Mouse (Mus musculus): Measurements from ENCODE around the gene Psmd1. TPM values are rescaled to one million over a fixed set of nuclear protein-coding genes. Genes with fewer than 3 reads are reported as not detected.
A peak's percentile ranks its signal among the peaks of the same experiment; 100 is the strongest.

Gene Psmd1
- total RNA-seq, 2 experiments from 2014 or later: 111 to 140 TPM

GRCm38 (mm10) chr1:86045848-86046805 is 18.1 kb upstream of the Psmd1 start, which contains the start of gene 2810459M11Rik:
Gene 2810459M11Rik (plus strand): TSS chr1:86045863.
- TF ChIP-seq CTCF (IDR thresholded peaks at IDR 0.05): peak; percentile 5; the same call in 1 of the 2 replicates
- peak within 1 kb of the TSS; percentile 77 for H3K4me3 ChIP-seq
- peak; percentile 54 for DNase-seq
- H3K27ac ChIP-seq: no peak within 1 kb of the TSS
- intact Hi-C loops (cut with DNase I): no loop called here

- DNase-seq: no peak
- no peak for TF ChIP-seq CTCF (IDR thresholded peaks at IDR 0.05)
- Histone ChIP-seq H3K27ac (no peak overlapping the region), H3K4me3 (peak overlapping the region; percentile 77)
- intact Hi-C loops (cut with DNase I): no loop called here
These were observed 17.2 kb upstream of the Psmd1 start for GRCm38 (mm10) chr1:86046833-86047563.

- no peak for TF ChIP-seq CTCF (IDR thresholded peaks at IDR 0.05)
- Histone ChIP-seq H3K27ac (no peak overlapping the region), H3K4me3 (no peak overlapping the region)
- intact Hi-C loops (cut with DNase I): no loop called here
- no peak for DNase-seq
These were observed 16.0 kb upstream of the Psmd1 start for GRCm38 (mm10) chr1:86048231-86048630.

GRCm38 (mm10) chr1:86048744-86049143 is 15.4 kb upstream of the Psmd1 start:
- no peak for DNase-seq
- no peak for TF ChIP-seq CTCF (IDR thresholded peaks at IDR 0.05)
- no peak overlapping the region for H3K4me3 ChIP-seq
- no peak overlapping the region for H3K27ac ChIP-seq
- intact Hi-C loops (cut with DNase I): no loop called here

GRCm38 (mm10) chr1:86053198-86053921 is 10.8 kb upstream of the Psmd1 start:
- no peak overlapping the region for H3K27ac ChIP-seq
- H3K4me3 ChIP-seq: no peak overlapping the region
- intact Hi-C loops (cut with DNase I): no loop called here
- TF ChIP-seq CTCF (IDR thresholded peaks at IDR 0.05): no peak
- DNase-seq: peak; percentile 81

GRCm38 (mm10) chr1:86054943-86055342 is 9.2 kb upstream of the Psmd1 start:
- no peak for TF ChIP-seq CTCF (IDR thresholded peaks at IDR 0.05)
- Histone ChIP-seq H3K27ac (no peak overlapping the region), H3K4me3 (no peak overlapping the region)
- intact Hi-C loops (cut with DNase I): no loop called here
- no peak for DNase-seq

GRCm38 (mm10) chr1:86056284-86056683 is 7.9 kb upstream of the Psmd1 start:
- intact Hi-C loops (cut with DNase I): no loop called here
- no peak for DNase-seq
- Histone ChIP-seq H3K4me3 (no peak overlapping the region), H3K27ac (no peak overlapping the region)
- no peak for TF ChIP-seq CTCF (IDR thresholded peaks at IDR 0.05)

- DNase-seq: peak; percentile 95
- peak overlapping the region; percentile 82 for H3K27ac ChIP-seq
- intact Hi-C loops (cut with DNase I): no loop called here
- peak overlapping the region; percentile 69 for H3K4me3 ChIP-seq
- TF ChIP-seq CTCF (IDR thresholded peaks at IDR 0.05): peak; percentile 97
These were observed 5.1 kb upstream of the Psmd1 start for GRCm38 (mm10) chr1:86058856-86059769.

GRCm38 (mm10) chr1:86062523-86062922 is 1.7 kb upstream of the Psmd1 start:
- Histone ChIP-seq H3K4me3 (no peak overlapping the region), H3K27ac (no peak overlapping the region)
- no peak for DNase-seq
- TF ChIP-seq CTCF (IDR thresholded peaks at IDR 0.05): peak; percentile 35; the same call in 1 of the 2 replicates
- intact Hi-C loops (cut with DNase I): loop anchor here (5.0 kb wide), 1 partner anchor 90 kb away; the partner anchor contains the start of gene Armc9

- DNase-seq: no peak
- no peak for TF ChIP-seq CTCF (IDR thresholded peaks at IDR 0.05)
- Histone ChIP-seq H3K4me3 (no peak overlapping the region), H3K27ac (no peak overlapping the region)
- intact Hi-C loops (cut with DNase I): loop anchor here (10.0 kb wide), 1 partner anchor 278 kb away; the partner anchor contains the start of gene Ncl
These were observed 12.4 kb downstream of the Psmd1 start for GRCm38 (mm10) chr1:86076565-86076964.

- intact Hi-C loops (cut with DNase I): no loop called here
These were observed 30.2 kb downstream of the Psmd1 start for GRCm38 (mm10) chr1:86094413-86094812.

More at GRCm38 (mm10) chr1:86094413-86094812, 30.2 kb downstream of the Psmd1 start:
- no peak overlapping the region for H3K4me3 ChIP-seq
- TF ChIP-seq CTCF (IDR thresholded peaks at IDR 0.05): peak; percentile 4; the same call in 1 of the 2 replicates
- H3K27ac ChIP-seq: no peak overlapping the region
- no peak for DNase-seq

Measured in gastrocnemius, adult 2 months (tissue).